Mouse (Mus musculus): ENCODE data around the gene Coq4. TPM values are rescaled to one million over a fixed set of nuclear protein-coding genes. Genes with fewer than 3 reads are reported as not detected.

The Coq4 gene
- total RNA-seq (2014; rRNA removed) (37.4 and 44.8 TPM in 2 replicates), polyA plus RNA-seq (2015; fragmentation: Nextera tagmentation; extraction: Ambion mirVana) (32.1 and 37.5 TPM in 2 replicates)

GRCm38 (mm10) chr2:29787104-29787917 is at the start of gene Coq4:
Coq4 (plus strand) TSS chr2:29787493.
- 2% methylated on average over 31 of the region's 31 CpGs for WGBS
- Histone ChIP-seq H3K9ac (replicated peaks; ENCODE audit: low read length, poor library complexity, severe bottlenecking) (peak within 1 kb of the TSS; percentile 75), H3K27ac (ENCODE audit: low read depth, low read length) (peak within 1 kb of the TSS; percentile 81), H3K4me3 (ENCODE audit: low read depth, low read length) (peak within 1 kb of the TSS; percentile 80), H3K4me1 (ENCODE audit: insufficient read depth, low read length) (0 out of 2 replicates have a peak, but pooled peaks cover 4% of the 10 kb centered on the region), H3K36me3 (ENCODE audit: insufficient read depth, low read length) (peaks cover 52% of the 10 kb centered on the region), H3K27me3 (ENCODE audit: insufficient read depth, low read length) (no peaks in the 10 kb centered on the region), H3K9me3 (ENCODE audit: low read length) (no peaks in the 10 kb centered on the region), H3K4me2 (ENCODE audit: low read depth, low read length, poor library complexity, severe bottlenecking) (peak within 1 kb of the TSS; percentile 81)
- DNase-seq (ENCODE audit: low spot score) (peak; percentile 96), ATAC-seq (ENCODE audit: low FRiP score) (peak; percentile 85)
- no peak for TF ChIP-seq CTCF (IDR thresholded peaks at IDR 0.05)

- ATAC-seq (ENCODE audit: low FRiP score) (no peak), DNase-seq (ENCODE audit: low spot score) (no peak)
- Histone ChIP-seq H3K27ac (ENCODE audit: low read depth, low read length) (no peak overlapping the region), H3K4me3 (ENCODE audit: low read depth, low read length) (no peak overlapping the region), H3K9ac (replicated peaks; ENCODE audit: low read length, poor library complexity, severe bottlenecking) (no peak overlapping the region), H3K4me2 (ENCODE audit: low read depth, low read length, poor library complexity, severe bottlenecking) (no peak overlapping the region), H3K9me3 (ENCODE audit: low read length) (no peaks in the 10 kb centered on the region), H3K27me3 (ENCODE audit: insufficient read depth, low read length) (no peaks in the 10 kb centered on the region), H3K36me3 (ENCODE audit: insufficient read depth, low read length) (peaks cover 47% of the 10 kb centered on the region), H3K4me1 (ENCODE audit: insufficient read depth, low read length) (no peaks in the 10 kb centered on the region)
- 73% methylated on average over 4 of the region's 4 CpGs for WGBS
- TF ChIP-seq CTCF (IDR thresholded peaks at IDR 0.05): no peak
These were observed 48.5 kb upstream of the Coq4 start for GRCm38 (mm10) chr2:29738799-29739198.

GRCm38 (mm10) chr2:29739368-29739767 is 47.9 kb upstream of the Coq4 start:
- no peak overlapping the region for H3K27ac ChIP-seq (ENCODE audit: low read depth, low read length)
- no peaks in the 10 kb centered on the region for H3K27me3 ChIP-seq (ENCODE audit: insufficient read depth, low read length)
- no peak overlapping the region for H3K4me2 ChIP-seq (ENCODE audit: low read depth, low read length, poor library complexity, severe bottlenecking)
- no peak overlapping the region for H3K4me3 ChIP-seq (ENCODE audit: low read depth, low read length)
- no peaks in the 10 kb centered on the region for H3K4me1 ChIP-seq (ENCODE audit: insufficient read depth, low read length)
- H3K9me3 ChIP-seq (ENCODE audit: low read length): no peaks in the 10 kb centered on the region
- no peak for ATAC-seq (ENCODE audit: low FRiP score)
- peaks cover 41% of the 10 kb centered on the region for H3K36me3 ChIP-seq (ENCODE audit: insufficient read depth, low read length)
- peak; percentile 53 for TF ChIP-seq CTCF (IDR thresholded peaks at IDR 0.05)
- no peak overlapping the region for H3K9ac ChIP-seq (replicated peaks; ENCODE audit: low read length, poor library complexity, severe bottlenecking)
- WGBS: 76% methylated on average over 5 of the region's 5 CpGs
- DNase-seq (ENCODE audit: low spot score): no peak

GRCm38 (mm10) chr2:29741207-29741606 is 46.1 kb upstream of the Coq4 start:
- Histone ChIP-seq H3K4me3 (ENCODE audit: low read depth, low read length) (no peak overlapping the region), H3K9ac (replicated peaks; ENCODE audit: low read length, poor library complexity, severe bottlenecking) (no peak overlapping the region), H3K27ac (ENCODE audit: low read depth, low read length) (no peak overlapping the region), H3K4me2 (ENCODE audit: low read depth, low read length, poor library complexity, severe bottlenecking) (no peak overlapping the region), H3K36me3 (ENCODE audit: insufficient read depth, low read length) (peaks cover 26% of the 10 kb centered on the region), H3K9me3 (ENCODE audit: low read length) (no peaks in the 10 kb centered on the region), H3K4me1 (ENCODE audit: insufficient read depth, low read length) (no peaks in the 10 kb centered on the region), H3K27me3 (ENCODE audit: insufficient read depth, low read length) (no peaks in the 10 kb centered on the region)
- DNase-seq (ENCODE audit: low spot score): no peak
- TF ChIP-seq CTCF (IDR thresholded peaks at IDR 0.05): no peak
- WGBS: 92% methylated on average over 6 of the region's 6 CpGs
- ATAC-seq (ENCODE audit: low FRiP score): no peak

GRCm38 (mm10) chr2:29744256-29744655 is 43.0 kb upstream of the Coq4 start:
- H3K27ac ChIP-seq (ENCODE audit: low read depth, low read length): no peak overlapping the region
- H3K36me3 ChIP-seq (ENCODE audit: insufficient read depth, low read length): no peaks in the 10 kb centered on the region
- H3K4me3 ChIP-seq (ENCODE audit: low read depth, low read length): no peak overlapping the region
- TF ChIP-seq CTCF (IDR thresholded peaks at IDR 0.05): no peak
- H3K9me3 ChIP-seq (ENCODE audit: low read length): no peaks in the 10 kb centered on the region
- H3K27me3 ChIP-seq (ENCODE audit: insufficient read depth, low read length): no peaks in the 10 kb centered on the region
- WGBS: 94% methylated on average over 6 of the region's 6 CpGs
- DNase-seq (ENCODE audit: low spot score) (no peak), ATAC-seq (ENCODE audit: low FRiP score) (no peak)
- no peak overlapping the region for H3K9ac ChIP-seq (replicated peaks; ENCODE audit: low read length, poor library complexity, severe bottlenecking)
- no peaks in the 10 kb centered on the region for H3K4me1 ChIP-seq (ENCODE audit: insufficient read depth, low read length)
- H3K4me2 ChIP-seq (ENCODE audit: low read depth, low read length, poor library complexity, severe bottlenecking): no peak overlapping the region

- peak overlapping the region; percentile 41 for H3K4me3 ChIP-seq (ENCODE audit: low read depth, low read length)
- ATAC-seq (ENCODE audit: low FRiP score): no peak
- H3K9me3 ChIP-seq (ENCODE audit: low read length): no peaks in the 10 kb centered on the region
- no peak for DNase-seq (ENCODE audit: low spot score)
- peak overlapping the region; percentile 63 for H3K9ac ChIP-seq (replicated peaks; ENCODE audit: low read length, poor library complexity, severe bottlenecking)
- 0 out of 2 replicates have a peak, but pooled peaks have one; percentile 18 for TF ChIP-seq CTCF (IDR thresholded peaks at IDR 0.05)
- no peak overlapping the region for H3K27ac ChIP-seq (ENCODE audit: low read depth, low read length)
- 3% methylated on average over 50 of the region's 50 CpGs for WGBS
- H3K36me3 ChIP-seq (ENCODE audit: insufficient read depth, low read length): no peaks in the 10 kb centered on the region
- no peaks in the 10 kb centered on the region for H3K4me1 ChIP-seq (ENCODE audit: insufficient read depth, low read length)
- peak overlapping the region; percentile 75 for H3K4me2 ChIP-seq (ENCODE audit: low read depth, low read length, poor library complexity, severe bottlenecking)
- H3K27me3 ChIP-seq (ENCODE audit: insufficient read depth, low read length): peaks cover 12% of the 10 kb centered on the region
These were observed 40.0 kb upstream of the Coq4 start for GRCm38 (mm10) chr2:29747188-29747782.
